Mouse (Mus musculus) thymus, postnatal 10 days (tissue): ENCODE data around the gene Map7d2.

ENCODE experiments used
- DNase-seq, 2 experiments: peaks; one replicate each; pipeline ENCODE4 v3.0.0; 2021; ENCODE audit warnings: low spot score in 2 of 2

Gene Map7d2

GRCm38 (mm10) chrX:159509847-159510715, 95.7 kb downstream of the Map7d2 start:
- DNase-seq, result no peak

DNA sequence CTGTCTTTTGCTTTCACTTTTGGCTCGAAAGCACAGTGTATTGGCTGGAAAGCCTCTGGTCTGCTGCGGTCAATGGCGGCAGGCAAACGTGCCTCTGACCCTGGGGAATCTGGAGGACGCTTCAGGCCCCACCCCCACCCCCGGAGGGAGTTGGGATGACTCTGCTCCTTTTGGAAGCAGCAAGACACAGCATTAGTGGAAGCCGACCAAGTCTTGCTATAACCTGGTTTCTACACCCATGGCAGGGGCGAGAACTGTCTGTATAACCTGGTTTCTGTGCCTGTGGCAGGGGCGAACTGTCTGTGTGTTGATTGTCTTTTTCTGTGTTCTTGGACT, 96.3 kb downstream of the Map7d2 start:
- no peak for DNase-seq

GRCm38 (mm10) chrX:159515599-159515998, 101.2 kb downstream of the Map7d2 start:
- DNase-seq, result no peak

- DNase-seq, result no peak
Measured at GRCm38 (mm10) chrX:159521780-159522179, 107.4 kb downstream of the Map7d2 start.

- DNase-seq, result no peak
Measured at GRCm38 (mm10) chrX:159522651-159523050, 108.3 kb downstream of the Map7d2 start.

DNA sequence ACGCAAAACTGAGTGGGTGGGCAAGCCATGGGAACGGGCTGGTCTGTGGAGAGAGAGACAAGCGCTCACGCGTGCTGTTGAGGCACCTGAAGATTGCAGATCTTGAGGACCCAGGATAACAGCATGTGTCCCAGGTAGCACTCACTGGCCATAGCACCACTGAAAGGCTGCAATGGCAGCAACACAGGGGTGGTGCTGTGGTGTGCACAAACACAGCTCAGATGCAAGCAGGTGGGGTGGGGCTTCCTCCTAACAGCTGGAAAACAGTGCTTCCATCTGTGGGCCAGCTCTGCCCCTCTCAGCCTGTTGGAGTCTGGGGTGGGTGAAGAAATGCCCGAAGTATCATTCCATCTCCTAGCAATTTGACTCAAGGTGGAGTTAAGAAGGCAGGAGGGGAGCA, 112.0 kb downstream of the Map7d2 start, which contains the start of gene Bclaf3:
Gene Bclaf3, plus strand, starts transcription at position 301 of the 400 bp plus-strand sequence.
- no peak for DNase-seq

DNA sequence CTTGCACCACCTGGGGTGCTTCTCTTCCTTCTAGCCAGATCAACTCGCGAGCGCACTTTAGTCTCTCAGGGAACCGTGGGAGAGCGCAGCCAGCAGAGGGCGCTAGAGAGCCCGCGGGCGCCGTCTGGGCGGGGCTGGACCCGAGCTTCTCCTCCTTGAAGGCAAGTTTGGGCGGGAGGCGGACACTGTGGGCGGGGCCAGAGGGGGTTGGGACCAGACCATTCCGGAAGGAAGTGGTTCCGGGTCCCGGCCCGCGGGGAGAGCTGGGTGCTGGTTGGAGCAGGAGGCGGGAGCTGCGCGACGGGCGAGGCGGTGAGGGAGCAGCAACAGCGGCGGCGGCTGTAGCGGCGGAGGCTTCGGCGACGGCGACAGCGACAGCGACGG, 118.0 kb downstream of the Map7d2 start:
- peak; percentile 94 to 96 for DNase-seq

DNA sequence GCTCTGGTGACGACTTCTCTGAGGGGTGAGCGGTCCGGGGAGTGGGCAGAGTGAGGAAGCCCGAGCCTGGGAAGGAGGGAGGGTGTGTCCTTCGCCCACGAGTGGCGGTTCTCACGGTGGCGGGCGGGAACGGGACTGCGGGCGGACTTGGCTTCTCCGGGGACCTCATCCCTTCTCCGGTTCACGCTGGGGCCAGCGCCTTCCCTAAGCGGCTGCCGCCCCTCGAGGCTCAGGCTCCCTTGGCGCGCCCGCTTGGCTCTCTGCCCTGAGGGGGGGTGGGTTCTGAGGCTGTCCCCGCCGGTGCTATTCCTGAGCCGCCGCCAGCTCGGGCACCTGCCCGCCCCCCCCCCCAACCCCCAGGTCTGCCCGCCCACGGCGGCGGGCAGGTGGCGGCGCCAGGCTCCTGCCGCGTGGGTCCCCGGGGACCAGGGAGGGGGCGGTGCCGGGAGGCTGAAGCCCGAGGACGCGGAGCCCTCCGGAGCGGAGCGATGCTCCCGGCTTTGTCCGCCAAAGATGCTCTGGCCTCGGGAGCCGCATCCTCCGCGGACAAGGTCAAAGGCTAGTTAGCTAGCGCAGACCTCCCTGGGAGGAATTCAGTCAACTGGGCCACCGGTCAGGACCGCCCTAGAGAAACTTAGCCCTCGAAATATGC, 118.6 kb downstream of the Map7d2 start:
- peak; percentile 5 to 12 for DNase-seq

GRCm38 (mm10) chrX:159541936-159542335, 127.6 kb downstream of the Map7d2 start:
- no peak for DNase-seq

GRCm38 (mm10) chrX:159547093-159547492, 132.7 kb downstream of the Map7d2 start:
- no peak for DNase-seq
